Mouse (Mus musculus) adrenal gland, postnatal 4 days (tissue): ENCODE data around the gene Gm21149. TPM values are rescaled to one million over a fixed set of nuclear protein-coding genes. Genes with fewer than 3 reads are reported as not detected.
"Not testable (repeated sequence)": the region's sequence is repeated elsewhere in the genome, so short reads cannot be mapped to it uniquely, and the experiment has no call there.

Experiments used
- DNase-seq, 2 experiments: peaks; one replicate each; pipeline ENCODE4 v3.0.0; 2021 to 2022; ENCODE audit warnings: low spot score in 2 of 2, mixed read lengths in 2 of 2
- long read RNA-seq, 2 experiments: library from polyadenylated mRNA; stranded (forward); transcript quantifications; one replicate each; pipeline ENCODE4 v2.0.0; 2021
- total RNA-seq, 2 experiments: library from RNA; stranded (reverse); gene quantifications; 2 replicates each; pipeline ENCODE4 v1.2.3; 2021

Gene Gm21149
- not detected for total RNA-seq
- long read RNA-seq, experiment 1: 0 reads
- long read RNA-seq, experiment 2: 0 reads

DNA sequence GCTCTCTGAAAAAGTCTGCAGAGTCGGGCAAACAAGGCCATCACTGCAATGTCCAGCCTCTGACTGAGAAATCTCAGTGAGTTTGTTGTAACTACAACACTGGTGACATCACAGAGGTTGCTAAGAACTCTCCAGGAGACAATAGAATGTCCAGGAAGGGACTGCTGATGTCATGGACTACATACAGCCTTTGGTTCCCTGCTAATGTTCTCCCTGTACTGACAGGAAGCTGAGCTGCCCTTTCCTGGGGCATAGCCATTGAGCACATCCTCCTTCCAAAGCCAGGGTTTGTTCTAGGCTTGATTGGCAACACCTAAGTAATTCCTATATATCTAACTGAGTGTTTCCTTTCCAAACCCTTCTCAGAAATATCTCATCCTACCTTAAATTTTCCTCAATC lies at the start of gene Gm21149:
TSS of gene Gm21149 (minus strand) at position 101 of the 400 bp plus-strand sequence.
- DNase-seq: not testable (repeated sequence)

GRCm38 (mm10) chr5:15522470-15522869 lies 46.1 kb upstream of the Gm21149 start:
- not testable (repeated sequence) for DNase-seq

GRCm38 (mm10) chr5:15522028-15522427 lies 45.7 kb upstream of the Gm21149 start:
- not testable (repeated sequence) for DNase-seq

DNA sequence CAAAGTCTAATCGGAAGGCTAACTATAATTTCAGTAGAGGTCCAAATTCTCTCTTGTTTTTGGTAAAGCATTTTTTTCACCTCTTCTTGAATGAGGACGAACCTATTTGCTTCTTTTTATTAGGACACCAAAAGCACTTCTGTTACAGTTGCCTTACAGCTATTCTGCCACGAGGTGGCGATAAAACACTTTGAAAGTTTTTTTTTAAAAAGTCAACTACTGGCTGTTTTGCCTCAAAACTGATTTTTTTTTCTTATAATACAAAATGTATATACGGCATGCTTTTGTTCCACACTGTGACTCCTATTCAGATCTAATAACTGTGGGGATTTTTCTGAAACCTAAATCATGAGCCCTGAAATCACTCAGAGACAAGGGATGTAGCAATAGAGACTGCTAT lies 44.1 kb upstream of the Gm21149 start:
- DNase-seq: not testable (repeated sequence)

DNA sequence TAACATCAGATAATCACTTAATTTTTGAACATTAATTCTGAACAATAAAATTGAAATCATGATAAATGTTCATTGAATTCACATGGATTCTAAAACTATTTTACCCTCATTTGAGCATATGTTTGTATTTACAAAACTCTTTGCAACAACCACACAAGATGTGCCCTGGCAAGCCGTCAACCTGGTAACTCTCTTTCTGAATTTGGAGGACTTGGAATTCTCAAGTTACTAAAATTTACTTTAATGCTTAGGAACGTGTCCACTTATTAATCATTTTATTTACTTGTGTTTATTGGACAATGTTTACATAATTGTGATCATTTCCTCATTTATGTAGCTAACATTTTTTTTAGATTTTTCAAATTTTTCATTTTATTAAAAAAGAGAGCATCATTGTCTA lies 40.8 kb upstream of the Gm21149 start:
- DNase-seq: not testable (repeated sequence)

DNA sequence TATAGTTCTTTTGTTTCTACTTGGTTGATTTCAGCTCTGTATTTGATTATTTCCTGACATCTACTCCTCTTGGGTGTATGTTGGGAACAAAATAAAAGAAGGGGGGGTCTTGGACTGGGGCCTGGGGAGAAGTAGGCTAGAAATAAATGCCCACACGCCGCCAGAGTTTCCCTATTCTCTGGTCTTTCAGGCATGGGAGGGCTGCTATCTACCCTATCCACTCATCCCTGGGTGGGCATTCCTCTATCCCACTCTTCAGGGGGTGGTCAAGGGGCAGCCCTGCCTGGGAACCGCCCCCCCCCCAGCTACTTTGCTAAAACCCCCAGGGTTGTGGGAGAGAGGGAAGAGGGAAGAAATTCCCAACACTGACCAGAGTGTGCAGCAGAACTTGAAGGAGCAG lies 35.9 kb upstream of the Gm21149 start:
- DNase-seq: not testable (repeated sequence)

GRCm38 (mm10) chr5:15509911-15510310 lies 33.6 kb upstream of the Gm21149 start:
- DNase-seq: not testable (repeated sequence)

DNA sequence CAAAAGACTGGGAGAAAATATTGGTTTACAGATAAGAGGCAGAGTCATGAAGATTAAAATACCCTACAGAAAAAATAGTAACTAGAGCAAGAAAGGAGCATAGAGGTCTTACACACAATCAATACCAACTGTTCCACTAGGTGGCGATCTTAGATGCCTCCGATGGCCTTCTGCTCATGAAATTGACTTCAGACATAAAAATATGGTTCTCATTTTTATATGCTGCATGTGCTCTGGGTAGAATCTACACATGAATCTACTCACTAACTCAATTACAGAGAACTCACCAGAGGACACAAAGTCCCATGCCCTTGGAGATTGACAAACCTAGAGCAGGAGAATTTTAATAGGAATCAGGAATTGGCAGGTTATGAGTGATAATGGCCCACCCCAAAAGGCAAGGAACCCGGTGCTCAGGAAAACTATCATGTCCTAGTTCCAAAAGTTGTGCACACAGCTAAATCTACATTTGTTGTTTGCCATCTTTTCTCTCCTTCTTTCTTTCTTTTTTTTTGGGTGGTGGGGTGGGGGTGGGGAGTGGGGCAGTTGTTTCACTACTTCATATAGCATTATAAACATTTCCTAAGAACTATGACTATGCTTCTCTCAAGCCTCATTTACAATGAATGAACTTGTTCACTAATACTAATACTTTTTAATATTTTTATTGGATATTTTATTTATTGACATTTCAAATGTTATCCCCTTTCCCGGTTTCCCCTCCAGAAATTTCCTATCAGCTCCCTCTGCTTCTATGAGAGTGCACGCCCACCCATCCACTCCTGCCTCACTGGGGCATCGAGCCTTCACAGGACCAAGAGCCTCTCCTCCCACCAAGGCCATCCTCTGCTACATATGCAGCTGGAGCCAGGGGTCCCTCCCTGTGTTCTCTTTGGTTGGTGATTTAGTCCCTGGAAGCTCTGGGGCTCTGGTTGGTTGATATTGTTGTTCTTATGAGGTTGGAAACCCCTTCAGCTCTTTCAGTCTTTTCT lies 32.4 kb upstream of the Gm21149 start:
- not testable (repeated sequence) for DNase-seq

GRCm38 (mm10) chr5:15507757-15508459 lies 31.6 kb upstream of the Gm21149 start:
- not testable (repeated sequence) for DNase-seq

- DNase-seq: no peak
Measured at GRCm38 (mm10) chr5:15507309-15507619, 30.9 kb upstream of the Gm21149 start.

GRCm38 (mm10) chr5:15506575-15507308 lies 30.4 kb upstream of the Gm21149 start:
- no peak for DNase-seq

DNA sequence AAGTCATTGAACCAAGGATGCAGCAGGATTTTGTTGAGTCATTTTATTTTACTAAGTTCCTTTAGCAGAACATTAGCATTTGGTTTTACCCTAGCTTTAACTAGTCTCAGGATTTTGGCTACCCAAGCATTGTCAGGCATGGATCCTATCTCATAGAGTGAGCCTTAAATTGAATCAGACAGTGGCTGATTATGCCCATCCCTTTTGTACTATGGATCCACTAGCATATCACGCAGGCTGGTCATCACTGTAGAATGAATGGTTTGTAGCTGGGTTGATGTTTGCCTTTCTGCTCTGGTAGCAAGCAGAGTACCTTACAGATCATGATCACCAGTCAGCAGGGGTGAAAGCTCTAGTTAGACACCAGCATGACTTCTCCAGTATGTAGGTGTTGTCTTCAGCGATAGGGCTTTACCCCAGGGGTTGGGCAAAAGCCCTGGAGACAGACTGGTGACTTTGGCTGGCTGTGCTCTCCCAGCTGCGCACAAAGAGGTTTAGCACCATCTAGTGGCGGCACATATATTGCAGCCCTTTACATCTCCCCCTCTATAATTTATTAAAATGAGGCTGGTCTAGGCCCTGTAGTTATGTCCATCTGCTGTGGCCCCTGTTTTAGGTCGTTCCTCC lies 22.6 kb upstream of the Gm21149 start:
- DNase-seq: not testable (repeated sequence)

GRCm38 (mm10) chr5:15498350-15498749 lies 22.0 kb upstream of the Gm21149 start:
- not testable (repeated sequence) for DNase-seq

DNA sequence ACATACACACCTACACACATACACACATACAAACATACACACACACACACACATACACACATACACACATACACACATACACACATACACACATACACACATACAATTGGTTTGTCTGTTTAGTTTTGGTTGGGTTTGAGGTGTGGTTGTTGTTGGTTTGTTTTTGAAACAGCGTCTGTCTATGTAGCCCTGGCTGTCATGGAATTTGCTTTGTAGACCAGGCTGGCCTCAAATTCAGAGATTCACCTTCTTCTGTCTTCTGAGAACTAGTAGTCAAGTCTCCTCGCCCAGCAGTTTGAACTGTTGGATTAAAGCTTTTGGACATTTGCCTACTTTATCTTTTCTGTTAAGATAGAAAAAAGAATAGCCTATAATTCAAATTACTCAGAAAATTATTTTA lies 14.6 kb upstream of the Gm21149 start:
- DNase-seq: not testable (repeated sequence)

GRCm38 (mm10) chr5:15488743-15489142 lies 12.4 kb upstream of the Gm21149 start:
- DNase-seq: no peak

- not testable (repeated sequence) for DNase-seq
Measured at GRCm38 (mm10) chr5:15484616-15485015, 8.3 kb upstream of the Gm21149 start.

GRCm38 (mm10) chr5:15483576-15483975 lies 7.3 kb upstream of the Gm21149 start:
- DNase-seq: not testable (repeated sequence)

GRCm38 (mm10) chr5:15482815-15483214 lies 6.5 kb upstream of the Gm21149 start:
- DNase-seq: not testable (repeated sequence)

- DNase-seq: not testable (repeated sequence)
Measured at GRCm38 (mm10) chr5:15470141-15470540, 6.2 kb downstream of the Gm21149 start.

GRCm38 (mm10) chr5:15467768-15468167 lies 8.6 kb downstream of the Gm21149 start:
- DNase-seq: not testable (repeated sequence)

- DNase-seq: not testable (repeated sequence)
Measured at GRCm38 (mm10) chr5:15466218-15466617, 10.1 kb downstream of the Gm21149 start.
